Mouse (Mus musculus) embryonic stem cell, embryonic (primary cell): Measurements from ENCODE around the gene Ms4a6d.

Experiments
- CTCF ChIA-PET, 4 experiments: fragments of 300-600 bp in 2 of 4; fragments of 350-600 bp in 2 of 4; sonication (Branson Sonifier 250); formaldehyde crosslinking; loops; one replicate each; lab custom pipeline; 2022; ENCODE audit warnings: inconsistent platforms in 2 of 4; lab: Charles Lee
- POLR2A ChIA-PET, 4 experiments: fragments of 300-600 bp in 2 of 4; fragments of 350-600 bp in 2 of 4; sonication (Branson Sonifier 250); formaldehyde crosslinking; loops; one replicate each; lab custom pipeline; 2022; ENCODE audit warnings: antibody characterized with exemption in 4 of 4, inconsistent platforms in 1 of 4; lab: Charles Lee

Gene Ms4a6d

GRCm38 (mm10) chr19:11604603-11605002 lies at the start of gene Ms4a6d:
Gene Ms4a6d, minus strand, starts transcription at chr19:11604849.
- POLR2A ChIA-PET, result no interaction called here
- CTCF ChIA-PET, result interaction anchor here in 2 of 4 experiments (0.6 to 1.5 kb wide), 2 partner anchors 165 to 406 kb away, joined by 4 to 6 read pairs; no protein-coding TSS in a partner anchor

- CTCF ChIA-PET, result no interaction called here
Observed at GRCm38 (mm10) chr19:11649564-11649963, 44.9 kb upstream of the Ms4a6d start.

GRCm38 (mm10) chr19:11646166-11646565 lies 41.5 kb upstream of the Ms4a6d start:
- CTCF ChIA-PET, result no interaction called here
- POLR2A ChIA-PET, result interaction anchor here in 1 of 4 experiments (0.6 kb wide), 1 partner anchor 437 kb away, joined by 3 read pairs; no protein-coding TSS in a partner anchor

More at GRCm38 (mm10) chr19:11649564-11649963, 44.9 kb upstream of the Ms4a6d start:
- POLR2A ChIA-PET, result no interaction called here

GRCm38 (mm10) chr19:11640732-11641131 lies 36.1 kb upstream of the Ms4a6d start, which contains the start of gene Ms4a3:
Gene Ms4a3, minus strand, starts transcription at chr19:11640851.
- ChIA-PET POLR2A (interaction anchor here in 1 of 4 experiments (0.7 kb wide), 1 partner anchor 846 kb away, joined by 4 read pairs; no protein-coding TSS in a partner anchor), CTCF (no interaction called here)

GRCm38 (mm10) chr19:11639038-11639437 lies 34.4 kb upstream of the Ms4a6d start:
- POLR2A ChIA-PET, result no interaction called here
- CTCF ChIA-PET, result no interaction called here

GRCm38 (mm10) chr19:11635572-11635971 lies 30.9 kb upstream of the Ms4a6d start:
- POLR2A ChIA-PET, result no interaction called here
- CTCF ChIA-PET, result no interaction called here

GRCm38 (mm10) chr19:11634330-11634729 lies 29.7 kb upstream of the Ms4a6d start:
- ChIA-PET POLR2A (no interaction called here), CTCF (no interaction called here)

GRCm38 (mm10) chr19:11633732-11634131 lies 29.1 kb upstream of the Ms4a6d start:
- CTCF ChIA-PET, result no interaction called here
- POLR2A ChIA-PET, result no interaction called here

- CTCF ChIA-PET, result no interaction called here
- POLR2A ChIA-PET, result no interaction called here
Observed at GRCm38 (mm10) chr19:11625231-11625630, 20.6 kb upstream of the Ms4a6d start.

- CTCF ChIA-PET, result no interaction called here
- POLR2A ChIA-PET, result interaction anchor here in 1 of 4 experiments (0.7 kb wide), 1 partner anchor 109 kb away, joined by 3 read pairs; no protein-coding TSS in a partner anchor
Observed at GRCm38 (mm10) chr19:11624800-11625199, 20.2 kb upstream of the Ms4a6d start.

GRCm38 (mm10) chr19:11623551-11623950 lies 18.9 kb upstream of the Ms4a6d start, which contains the start of gene Ms4a2:
Gene Ms4a2, minus strand, starts transcription at chr19:11623719.
- POLR2A ChIA-PET, result no interaction called here
- CTCF ChIA-PET, result no interaction called here

- CTCF ChIA-PET, result interaction anchor here in 1 of 4 experiments (0.6 kb wide), 1 partner anchor 404 kb away, joined by 8 read pairs; no protein-coding TSS in a partner anchor
- POLR2A ChIA-PET, result interaction anchor here in 1 of 4 experiments (1.0 kb wide), 1 partner anchor 247 kb away, joined by 3 read pairs; no protein-coding TSS in a partner anchor
Observed at GRCm38 (mm10) chr19:11617983-11618382, 13.3 kb upstream of the Ms4a6d start.

- ChIA-PET POLR2A (interaction anchor here in 1 of 4 experiments (0.6 kb wide), 1 partner anchor 204 kb away, joined by 4 read pairs; no protein-coding TSS in a partner anchor), CTCF (interaction anchor here in 2 of 4 experiments (1.5 kb wide), 2 partner anchors 9 to 153 kb away, joined by 3 to 5 read pairs; no protein-coding TSS in a partner anchor)
Observed at GRCm38 (mm10) chr19:11614805-11615204, 10.2 kb upstream of the Ms4a6d start.

GRCm38 (mm10) chr19:11613776-11614443 lies 9.3 kb upstream of the Ms4a6d start:
- CTCF ChIA-PET, result interaction anchor here in 3 of 4 experiments (0.9 to 1.5 kb wide), 3 partner anchors 9 to 154 kb away, joined by 3 to 5 read pairs (median 3); no protein-coding TSS in a partner anchor

GRCm38 (mm10) chr19:11613084-11613483 lies 8.4 kb upstream of the Ms4a6d start:
- ChIA-PET CTCF (interaction anchor here in 1 of 4 experiments (1.2 to 1.5 kb wide), 2 partner anchors 155 to 206 kb away, joined by 3 to 5 read pairs; no protein-coding TSS in a partner anchor), POLR2A (interaction anchor here in 1 of 4 experiments (1.3 kb wide), 1 partner anchor 192 kb away, joined by 3 read pairs; no protein-coding TSS in a partner anchor)

More at GRCm38 (mm10) chr19:11613776-11614443, 9.3 kb upstream of the Ms4a6d start:
- POLR2A ChIA-PET, result interaction anchor here in 1 of 4 experiments (0.6 kb wide), 1 partner anchor 205 kb away, joined by 4 read pairs; no protein-coding TSS in a partner anchor

- CTCF ChIA-PET, result interaction anchor here in 1 of 4 experiments (1.2 kb wide), 1 partner anchor 207 kb away, joined by 3 read pairs; no protein-coding TSS in a partner anchor
- POLR2A ChIA-PET, result interaction anchor here in 1 of 4 experiments (1.3 kb wide), 1 partner anchor 193 kb away, joined by 3 read pairs; no protein-coding TSS in a partner anchor
Observed at GRCm38 (mm10) chr19:11612293-11612692, 7.6 kb upstream of the Ms4a6d start.

GRCm38 (mm10) chr19:11611541-11611945 lies 6.9 kb upstream of the Ms4a6d start:
- ChIA-PET CTCF (interaction anchor here in 2 of 4 experiments (0.6 to 1.6 kb wide), 4 partner anchors 157 to 396 kb away, joined by 3 to 4 read pairs (median 3); no protein-coding TSS in a partner anchor), POLR2A (interaction anchor here in 1 of 4 experiments (0.6 kb wide), 1 partner anchor 267 kb away, joined by 7 read pairs; no protein-coding TSS in a partner anchor)

GRCm38 (mm10) chr19:11608172-11608571 lies 3.5 kb upstream of the Ms4a6d start:
- CTCF ChIA-PET, result interaction anchor here in 2 of 4 experiments (0.6 to 0.8 kb wide), 3 partner anchors 157 to 400 kb away, joined by 3 to 4 read pairs (median 3); no protein-coding TSS in a partner anchor
- POLR2A ChIA-PET, result interaction anchor here in 1 of 4 experiments (0.8 kb wide), 1 partner anchor 180 kb away, joined by 3 read pairs; no protein-coding TSS in a partner anchor

- CTCF ChIA-PET, result interaction anchor here in 3 of 4 experiments (0.6 to 1.3 kb wide), 5 partner anchors 10 to 557 kb away, joined by 3 to 9 read pairs (median 5); no protein-coding TSS in a partner anchor
- POLR2A ChIA-PET, result no interaction called here
Observed at GRCm38 (mm10) chr19:11602026-11602425, 2.6 kb downstream of the Ms4a6d start.
